Mouse (Mus musculus) limb, embryonic 15.5 days (tissue): ENCODE measurements around the gene M1ap. TPM values are rescaled to one million over a fixed set of nuclear protein-coding genes. Genes with fewer than 3 reads are reported as not detected.
A peak's percentile ranks its signal among the peaks of the same experiment; 100 is the strongest.

Source experiments
- ATAC-seq: fragments of 200-750 bp; cut with Nextera tagmentation; 2 replicates; pipeline ENCODE4 v1.8.0; 2017; ENCODE audit warnings: low read depth, moderate TSS enrichment; ENCODE audit not compliant: insufficient number of reproducible peaks, low FRiP score, low TSS enrichment
- H3K27ac ChIP-seq: fragments of 300-500 bp; sonication (generic); 2 replicates; pipeline ENCODE4 v1.5.1; 2015; ENCODE audit warnings: moderate library complexity, mild to moderate bottlenecking, inconsistent platforms
- H3K27me3 ChIP-seq: fragments of 300-500 bp; sonication (generic); 2 replicates; pipeline ENCODE4 v1.6.1; 2015; ENCODE audit warnings: inconsistent platforms
- H3K36me3 ChIP-seq: fragments of 300-500 bp; sonication (generic); 2 replicates; pipeline ENCODE4 v1.6.1; 2015; ENCODE audit warnings: inconsistent platforms
- H3K4me1 ChIP-seq: fragments of 300-500 bp; sonication (generic); 2 replicates; pipeline ENCODE4 v1.6.1; 2015; ENCODE audit warnings: inconsistent platforms
- H3K4me2 ChIP-seq: fragments of 300-500 bp; sonication (generic); 2 replicates; pipeline ENCODE4 v1.6.1; 2015; ENCODE audit warnings: mild to moderate bottlenecking, inconsistent platforms
- H3K4me3 ChIP-seq: fragments of 300-500 bp; sonication (generic); 2 replicates; pipeline ENCODE4 v1.5.1; 2015; ENCODE audit warnings: mild to moderate bottlenecking, inconsistent platforms
- H3K9ac ChIP-seq: fragments of 300-500 bp; sonication (generic); 2 replicates; pipeline ENCODE4 v1.6.1; 2015; ENCODE audit warnings: inconsistent platforms
- H3K9me3 ChIP-seq: fragments of 300-500 bp; sonication (generic); 2 replicates; pipeline ENCODE4 v1.6.1; 2016; ENCODE audit warnings: inconsistent platforms
- WGBS: fragments of 180-500 bp; shearing (Covaris S2); methylation state at CpG from one replicate; pipeline ENCODE4 v1.1.7; 2015; 5-methylcytosine and 5-hydroxymethylcytosine counted together
- microRNA-seq: library from miRNA; unstranded; fragments of <30 nt; microRNA quantifications from one replicate; pipeline ENCODE4, GENCODE M21; 2016
- polyA plus RNA-seq: library from polyadenylated mRNA; unstranded; fragments of >200 nt; fragmentation: Nextera tagmentation; extraction: Ambion mirVana; gene quantifications from 2 replicates; pipeline ENCODE4 v1.2.1, GENCODE M21; 2015

The M1ap gene
- polyA plus RNA-seq, 1 experiment from 2014 or later, result 0.86 TPM

GRCm38 (mm10) chr6:83069488-83070246 is 123.0 kb downstream of the M1ap start:
- H3K9ac ChIP-seq, result no peak overlapping the region
- ATAC-seq, result no peak
- H3K4me1 ChIP-seq, result peaks cover 32% of the 10 kb centered on the region

GRCm38 (mm10) chr6:83070247-83070310 is 123.4 kb downstream of the M1ap start, which contains the start of gene Tlx2:
Gene Tlx2 (minus strand): TSS chr6:83070293.
- no peak within 1 kb of the TSS for H3K9ac ChIP-seq
- H3K9me3 ChIP-seq, result no peaks in the 10 kb centered on the region
- ATAC-seq, result no peak

More at GRCm38 (mm10) chr6:83069488-83070246, 123.0 kb downstream of the M1ap start:
- H3K4me2 ChIP-seq, result peak overlapping the region; percentile 36
- no peaks in the 10 kb centered on the region for H3K36me3 ChIP-seq
- peak overlapping the region; percentile 25 for H3K4me3 ChIP-seq
- no peak overlapping the region for H3K27ac ChIP-seq
- H3K9me3 ChIP-seq, result no peaks in the 10 kb centered on the region
- under 1% methylated on average over 69 of the region's 69 CpGs for WGBS
- peaks cover 99% of the 10 kb centered on the region for H3K27me3 ChIP-seq

GRCm38 (mm10) chr6:83070311-83071219 is 123.9 kb downstream of the M1ap start:
- Histone ChIP-seq H3K9me3 (no peaks in the 10 kb centered on the region), H3K4me2 (peak overlapping the region; percentile 36), H3K36me3 (no peaks in the 10 kb centered on the region), H3K9ac (no peak overlapping the region), H3K4me1 (peaks cover 32% of the 10 kb centered on the region), H3K27ac (no peak overlapping the region), H3K27me3 (peaks cover 99% of the 10 kb centered on the region), H3K4me3 (peak overlapping the region; percentile 25)
- no peak for ATAC-seq
- 1% methylated on average over 57 of the region's 58 CpGs for WGBS

More at GRCm38 (mm10) chr6:83070247-83070310, 123.4 kb downstream of the M1ap start, which contains the start of gene Tlx2:
- no peaks in the 10 kb centered on the region for H3K36me3 ChIP-seq
- H3K27me3 ChIP-seq, result peaks cover 99% of the 10 kb centered on the region
- peak within 1 kb of the TSS; percentile 25 for H3K4me3 ChIP-seq
- peak within 1 kb of the TSS; percentile 36 for H3K4me2 ChIP-seq
- H3K4me1 ChIP-seq, result peaks cover 32% of the 10 kb centered on the region
- under 1% methylated on average over 10 of the region's 10 CpGs for WGBS
- no peak within 1 kb of the TSS for H3K27ac ChIP-seq

- Histone ChIP-seq H3K27ac (no peak overlapping the region), H3K4me2 (0 out of 2 replicates have a peak overlapping the region, but pooled peaks have one; percentile 0), H3K9ac (no peak overlapping the region), H3K27me3 (peaks cover 99% of the 10 kb centered on the region), H3K4me3 (peak overlapping the region; percentile 7; the same call in 1 of the 2 replicates), H3K9me3 (no peaks in the 10 kb centered on the region), H3K4me1 (peaks cover 32% of the 10 kb centered on the region), H3K36me3 (no peaks in the 10 kb centered on the region)
- WGBS, result under 1% methylated on average over 23 of the region's 24 CpGs
- ATAC-seq, result peak; percentile 42
Observed at GRCm38 (mm10) chr6:83071220-83071619, 124.5 kb downstream of the M1ap start.

GRCm38 (mm10) chr6:83074979-83075378 is 128.3 kb downstream of the M1ap start:
- Histone ChIP-seq H3K9me3 (no peaks in the 10 kb centered on the region), H3K36me3 (peaks cover 5% of the 10 kb centered on the region; the same call in 1 of the 2 replicates), H3K27me3 (peaks cover 65% of the 10 kb centered on the region), H3K9ac (no peak overlapping the region), H3K4me1 (peaks cover 32% of the 10 kb centered on the region), H3K4me3 (no peak overlapping the region), H3K4me2 (no peak overlapping the region), H3K27ac (no peak overlapping the region)
- ATAC-seq, result no peak
- 26% methylated on average over 2 of the region's 2 CpGs for WGBS

- WGBS, result under 1% methylated on average over 54 of the region's 54 CpGs
- peaks cover 43% of the 10 kb centered on the region for H3K27me3 ChIP-seq
- peak within 1 kb of the TSS; percentile 74 for H3K4me3 ChIP-seq
- peaks cover 16% of the 10 kb centered on the region for H3K4me1 ChIP-seq
- H3K36me3 ChIP-seq, result peaks cover 28% of the 10 kb centered on the region
- peak within 1 kb of the TSS; percentile 92 for H3K27ac ChIP-seq
- H3K4me2 ChIP-seq, result peak within 1 kb of the TSS; percentile 96
- H3K9ac ChIP-seq, result peak within 1 kb of the TSS; percentile 71
- peak; percentile 50 for ATAC-seq
- H3K9me3 ChIP-seq, result no peaks in the 10 kb centered on the region
Observed at GRCm38 (mm10) chr6:83077630-83078323, 131.1 kb downstream of the M1ap start, which contains the start of gene Pcgf1. Gene Pcgf1 (plus strand): TSS chr6:83077869.

- Histone ChIP-seq H3K27ac (peak overlapping the region; percentile 92), H3K4me1 (peaks cover 16% of the 10 kb centered on the region), H3K4me2 (peak overlapping the region; percentile 96), H3K4me3 (peak overlapping the region; percentile 74), H3K9ac (peak overlapping the region; percentile 71), H3K36me3 (peaks cover 28% of the 10 kb centered on the region), H3K27me3 (peaks cover 42% of the 10 kb centered on the region), H3K9me3 (no peaks in the 10 kb centered on the region)
- ATAC-seq, result peak; percentile 90
- under 1% methylated on average over 46 of the region's 46 CpGs for WGBS
Observed at GRCm38 (mm10) chr6:83078324-83078858, 131.7 kb downstream of the M1ap start.

Small RNA genes within 50 kb of the gene (microRNA-seq; reads per million reads assigned to microRNA genes)
- not detected for gene Mir7040

Other genes with a start within 250 kb of the M1ap start
- 89.2 and 92.9 TPM in 2 replicates for gene Pole4, start 241.5 kb upstream of the M1ap start, polyA plus RNA-seq
- gene Hk2, start 172.4 kb upstream of the M1ap start, polyA plus RNA-seq, result 25.4 TPM in 2 replicates
- 1.5 and 2.1 TPM in 2 replicates for gene Sema4f, start 7.1 kb upstream of the M1ap start, polyA plus RNA-seq
- gene Dok1, start 86.6 kb downstream of the M1ap start, polyA plus RNA-seq, result 13.1 and 15.7 TPM in 2 replicates
- 31.2 and 34.9 TPM in 2 replicates for gene Loxl3, start 87.3 kb downstream of the M1ap start, polyA plus RNA-seq
- gene Aup1, start 107.6 kb downstream of the M1ap start, polyA plus RNA-seq, result 181 and 186 TPM in 2 replicates
- gene Htra2, start 108.4 kb downstream of the M1ap start, polyA plus RNA-seq, result 64.6 and 70.6 TPM in 2 replicates
- 0.57 and 1.3 TPM in 2 replicates for gene Dqx1, start 110.9 kb downstream of the M1ap start, polyA plus RNA-seq
- not detected in 2 replicates for gene Tlx2, start 123.4 kb downstream of the M1ap start, polyA plus RNA-seq
- 29.2 and 31.9 TPM in 2 replicates for gene Pcgf1, start 131.0 kb downstream of the M1ap start, polyA plus RNA-seq
- 0.41 and 0.50 TPM in 2 replicates for gene Lbx2, start 139.5 kb downstream of the M1ap start, polyA plus RNA-seq
- gene Ccdc142, start 154.7 kb downstream of the M1ap start, polyA plus RNA-seq, result 2.0 and 2.5 TPM in 2 replicates
- gene Gm42688, start 154.7 kb downstream of the M1ap start, polyA plus RNA-seq, result 2.5 and 3.5 TPM in 2 replicates
- gene Mrpl53, start 162.1 kb downstream of the M1ap start, polyA plus RNA-seq, result 119 and 123 TPM in 2 replicates
- gene Mogs, start 168.6 kb downstream of the M1ap start, polyA plus RNA-seq, result 41.8 and 53.8 TPM in 2 replicates
- 89.8 and 91.4 TPM in 2 replicates for gene Wbp1, start 174.7 kb downstream of the M1ap start, polyA plus RNA-seq
- gene Ino80b, start 178.5 kb downstream of the M1ap start, polyA plus RNA-seq, result 9.9 and 10.0 TPM in 2 replicates
- gene Rtkn, start 188.6 kb downstream of the M1ap start, polyA plus RNA-seq, result 76.7 and 79.5 TPM in 2 replicates
- 4.8 and 5.4 TPM in 2 replicates for gene Wdr54, start 209.5 kb downstream of the M1ap start, polyA plus RNA-seq
- gene 1700003E16Rik, start 209.5 kb downstream of the M1ap start, polyA plus RNA-seq, result 3.1 and 3.4 TPM in 2 replicates
- 90.3 and 91.9 TPM in 2 replicates for gene Dctn1, start 219.0 kb downstream of the M1ap start, polyA plus RNA-seq